Mouse (Mus musculus): ENCODE data around the gene Wnt9b.
"Not testable (repeated sequence)": the region's sequence is repeated elsewhere in the genome, so short reads cannot be mapped to it uniquely, and the experiment has no call there.

The Wnt9b gene

DNA sequence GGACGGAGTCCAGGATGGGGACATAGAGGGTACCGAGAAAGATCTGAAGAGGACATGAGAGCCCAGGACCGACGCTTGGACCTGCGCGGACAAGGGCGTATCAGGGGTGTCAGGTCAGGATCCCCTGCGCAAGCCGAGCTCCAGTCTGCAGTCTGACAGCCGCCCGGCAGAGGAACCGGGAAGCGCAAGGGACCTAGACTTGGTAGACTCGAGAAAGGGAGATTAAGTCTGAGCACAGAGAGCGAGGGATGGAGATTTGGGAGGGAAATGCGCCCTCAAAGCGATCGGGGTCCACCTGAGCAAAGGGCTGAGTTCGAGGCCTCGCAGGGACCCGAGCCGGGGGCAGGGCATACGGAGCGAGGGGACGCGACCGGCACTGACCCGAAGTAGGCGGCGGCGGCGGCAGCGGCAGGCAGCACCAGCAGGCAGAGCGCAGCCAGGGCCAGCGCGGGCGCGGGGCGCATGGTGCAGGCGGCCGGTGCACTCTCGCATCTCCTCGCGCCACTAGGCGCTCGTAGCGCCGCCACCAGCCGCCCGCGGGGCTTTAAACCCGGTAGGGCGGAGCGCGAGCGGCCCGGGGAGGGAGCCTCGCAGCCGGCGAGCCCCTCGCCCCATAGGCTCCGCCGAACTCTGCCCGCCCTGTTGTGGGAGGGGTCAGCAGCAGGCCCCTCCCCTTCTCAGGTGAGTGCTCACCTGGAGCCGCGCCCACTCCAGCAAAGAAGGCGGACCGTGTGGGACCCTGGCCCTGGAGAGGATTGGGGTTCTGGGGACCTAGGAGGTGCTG is at the start of gene Wnt9b:
Wnt9b (minus strand) TSS at position 516 of the 784 bp plus-strand sequence.
- peak; percentile 16 for DNase-seq

DNA sequence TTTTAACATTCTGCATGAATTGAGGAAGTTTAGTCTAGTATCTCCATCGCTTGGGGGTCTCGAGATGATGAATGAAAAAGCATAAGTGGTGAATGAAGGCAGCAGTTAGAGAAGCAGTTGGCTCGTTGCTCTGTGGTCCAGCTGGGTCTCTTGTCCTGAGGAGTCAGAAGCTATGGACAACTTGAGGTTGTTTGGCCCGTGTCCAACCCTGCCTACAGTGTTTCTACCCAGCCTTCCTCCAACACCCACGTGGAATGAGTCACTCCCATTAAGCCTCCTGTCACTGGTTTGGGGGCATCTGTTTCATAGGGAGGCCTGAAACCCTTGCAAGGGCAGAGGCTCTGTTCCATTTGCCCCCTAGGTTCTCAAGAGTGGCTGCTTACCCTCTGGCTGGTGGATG is 40.3 kb upstream of the Wnt9b start:
- no peak for DNase-seq

DNA sequence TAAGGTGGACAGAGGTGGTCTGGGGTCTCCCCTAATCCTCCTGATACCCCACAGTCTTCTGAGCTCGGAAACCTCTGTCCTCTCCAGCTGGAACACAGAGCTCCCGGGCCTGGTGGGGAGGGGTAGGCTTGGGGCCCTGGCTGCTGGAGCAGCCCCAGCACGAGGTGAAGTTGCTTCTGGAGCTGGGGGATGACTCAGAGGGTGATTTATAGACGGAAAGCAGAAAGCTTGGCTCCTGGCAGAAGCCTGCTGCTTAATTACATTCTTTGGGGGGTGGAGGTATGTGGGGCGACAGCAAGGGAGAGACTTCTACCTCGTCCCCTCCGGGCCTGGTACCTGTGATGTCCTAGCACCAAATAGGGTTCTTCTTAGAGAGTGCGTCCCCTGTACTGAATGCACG is 30.5 kb upstream of the Wnt9b start:
- no peak for DNase-seq

DNA sequence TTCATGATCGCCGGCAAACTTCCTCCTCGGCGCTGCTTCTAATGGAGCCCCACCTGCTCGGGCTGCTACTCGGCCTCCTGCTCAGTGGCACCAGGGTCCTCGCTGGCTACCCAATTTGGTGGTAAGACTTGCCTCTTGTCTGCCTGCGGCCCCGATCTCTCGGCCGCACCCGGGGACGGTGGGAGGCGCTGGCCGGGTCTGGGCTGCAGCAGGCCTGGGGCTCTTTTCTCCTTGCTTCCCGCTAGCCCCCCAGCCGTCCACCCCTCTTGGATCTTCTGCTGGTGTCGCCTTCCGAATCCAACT is 24.6 kb upstream of the Wnt9b start:
- DNase-seq = no peak

DNA sequence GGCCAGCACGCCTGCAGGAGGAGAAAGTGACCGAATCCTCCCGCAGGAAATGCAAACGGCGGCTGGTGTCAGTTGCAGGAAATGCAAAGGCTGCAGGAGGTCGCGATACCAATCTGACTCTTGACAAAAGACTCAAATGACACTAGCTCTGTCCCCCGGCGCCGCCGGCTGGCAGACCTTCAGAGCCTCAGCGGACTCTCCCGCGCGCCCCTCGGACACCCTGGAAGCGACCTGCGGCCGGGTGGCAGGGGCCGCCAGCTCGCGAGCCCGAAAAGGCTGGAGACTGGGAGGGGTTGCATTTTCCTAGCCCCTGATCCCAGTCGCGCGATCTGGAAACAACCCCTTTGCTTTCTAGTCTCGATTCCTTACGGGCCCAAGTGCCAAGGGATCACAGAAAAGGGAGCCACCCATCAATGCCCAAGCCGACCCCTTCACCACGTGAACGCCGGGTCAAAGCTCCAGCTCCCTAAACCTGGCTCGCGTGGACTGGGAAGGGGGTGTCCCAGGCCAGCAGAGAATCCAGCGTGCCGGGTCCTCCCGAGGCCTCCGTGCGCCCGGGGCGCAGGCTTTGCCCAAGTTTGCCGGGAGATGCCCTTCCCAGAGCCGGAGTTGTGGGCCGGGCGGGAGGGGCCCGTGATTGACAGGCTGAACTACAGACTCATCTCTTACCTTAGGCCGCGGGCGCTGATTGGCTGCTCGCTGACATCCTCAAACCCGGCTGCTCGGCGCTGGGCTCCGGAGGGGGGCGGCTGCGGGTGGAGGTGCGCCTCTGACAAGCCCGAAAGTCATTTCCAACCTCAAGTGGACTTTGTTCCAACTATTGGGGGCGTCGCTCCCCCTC is 24.0 kb upstream of the Wnt9b start, which contains the start of gene Wnt3:
Wnt3 (plus strand) TSS at position 764 of the 841 bp plus-strand sequence.
- DNase-seq = no peak

DNA sequence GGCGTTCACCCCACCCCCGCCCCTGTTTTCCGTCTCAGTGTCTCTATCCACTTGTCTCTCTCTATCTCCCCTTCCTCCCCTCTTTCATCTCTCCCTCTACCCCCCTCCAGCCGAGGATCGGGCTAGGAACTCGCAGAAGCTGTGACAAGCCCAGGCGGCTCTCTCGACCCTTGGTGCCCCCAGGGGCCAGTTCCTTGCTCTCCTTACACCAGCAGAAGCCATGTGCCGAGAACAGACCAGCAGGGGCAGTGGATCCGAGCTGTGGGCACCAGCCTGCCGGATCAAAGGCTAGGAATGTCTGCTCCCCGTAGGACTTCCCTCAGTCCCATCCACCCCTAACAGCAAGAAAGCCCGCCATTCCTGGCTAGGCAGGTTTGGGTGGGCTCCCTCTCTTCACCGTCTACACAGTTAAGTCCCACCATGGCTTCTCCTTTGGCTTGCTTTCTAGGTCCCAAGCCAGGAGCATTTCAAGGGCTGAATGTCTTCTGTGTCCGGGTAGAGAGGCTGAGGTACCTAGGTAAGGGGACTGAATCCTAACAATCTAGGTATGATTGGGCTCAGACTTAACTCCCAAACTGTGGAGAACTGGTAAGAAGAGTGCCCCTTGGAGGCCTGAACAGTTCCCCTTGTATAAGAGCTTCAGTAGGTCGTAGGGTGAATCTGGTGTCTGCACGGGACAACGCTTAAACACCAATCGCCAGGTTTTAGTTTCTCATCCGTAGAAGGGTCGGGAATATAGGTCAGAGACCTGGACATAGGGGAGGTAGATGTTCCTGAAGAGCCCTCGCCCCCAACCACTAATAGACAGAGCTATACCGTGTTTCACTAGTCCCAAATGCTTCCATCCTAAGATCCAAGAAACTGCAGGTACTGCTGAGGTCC is 23.1 kb upstream of the Wnt9b start:
- no peak for DNase-seq

DNA sequence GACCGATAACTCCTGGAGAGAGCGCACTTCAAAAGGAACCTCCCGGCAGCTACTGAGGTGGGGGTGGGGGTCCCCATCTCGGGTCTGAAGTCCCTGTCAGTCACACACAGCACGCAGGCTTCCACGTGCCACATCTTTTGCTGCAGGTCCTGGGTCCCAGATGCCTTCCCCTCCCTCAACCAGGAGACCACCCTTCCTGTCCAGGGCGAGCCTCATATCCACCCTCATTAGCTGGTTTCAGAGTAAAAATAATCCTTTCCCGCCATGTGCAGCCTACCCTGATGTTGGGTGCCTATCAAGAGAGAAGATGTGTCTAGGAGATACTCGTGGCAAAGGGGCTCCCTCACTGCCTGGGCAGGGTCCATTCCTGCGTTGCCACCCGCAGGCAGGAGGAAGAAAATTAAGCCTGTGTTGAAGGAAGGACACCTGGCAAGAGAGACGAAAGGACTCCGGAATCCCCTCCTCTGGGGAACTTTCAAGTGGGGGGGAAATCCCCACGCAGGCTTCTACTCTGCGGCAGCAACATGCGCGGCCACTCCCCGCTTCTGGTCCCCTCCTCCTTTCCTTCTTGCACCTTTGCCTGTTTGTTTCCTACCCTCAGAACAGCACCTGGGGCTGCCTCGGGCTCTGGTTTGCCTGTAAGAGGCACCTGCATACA is 21.7 kb upstream of the Wnt9b start:
- DNase-seq = no peak

DNA sequence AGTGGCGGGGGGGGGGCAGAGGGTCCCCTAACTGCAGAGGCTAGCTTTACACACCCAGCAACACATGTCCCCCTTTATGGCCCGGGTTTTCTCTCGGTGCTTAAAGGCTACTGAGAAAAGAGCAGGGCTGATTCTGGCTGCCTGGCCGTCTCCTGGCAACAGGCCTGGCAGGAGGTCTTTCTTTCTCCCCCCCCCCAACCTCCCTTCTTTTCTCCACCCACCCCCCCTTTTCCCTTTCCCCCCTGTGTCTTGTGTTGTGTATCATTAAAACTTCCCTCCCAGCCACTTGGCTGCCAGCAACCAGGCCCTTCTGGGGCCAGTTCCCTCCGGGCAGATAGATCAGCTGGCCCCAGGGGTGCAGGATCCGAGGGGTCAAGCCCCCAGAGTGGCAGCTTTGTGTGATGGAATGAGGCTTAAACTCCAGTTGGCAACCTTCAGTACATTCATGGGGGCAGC is 16.0 kb upstream of the Wnt9b start:
- no peak for DNase-seq

DNA sequence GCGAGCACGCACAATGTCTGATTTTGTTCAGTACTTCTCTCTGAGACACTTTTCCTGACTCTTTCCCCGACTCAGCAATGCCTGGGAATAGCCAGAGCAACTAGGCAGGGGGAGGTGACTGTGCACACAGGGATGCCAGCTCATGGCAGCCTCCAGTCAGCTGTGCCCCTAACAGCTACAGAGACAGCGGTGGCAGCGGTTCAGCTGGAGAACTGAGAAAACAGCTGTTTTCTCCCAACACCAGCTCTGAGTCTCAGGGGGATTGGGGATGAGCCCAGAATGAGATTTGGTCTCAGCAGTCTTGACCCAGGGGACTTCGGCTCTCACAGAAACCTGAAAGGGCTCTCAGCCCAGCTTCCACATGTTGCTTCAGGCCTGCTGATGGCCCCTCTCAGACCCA is 15.0 kb upstream of the Wnt9b start:
- peak; percentile 15 for DNase-seq

DNA sequence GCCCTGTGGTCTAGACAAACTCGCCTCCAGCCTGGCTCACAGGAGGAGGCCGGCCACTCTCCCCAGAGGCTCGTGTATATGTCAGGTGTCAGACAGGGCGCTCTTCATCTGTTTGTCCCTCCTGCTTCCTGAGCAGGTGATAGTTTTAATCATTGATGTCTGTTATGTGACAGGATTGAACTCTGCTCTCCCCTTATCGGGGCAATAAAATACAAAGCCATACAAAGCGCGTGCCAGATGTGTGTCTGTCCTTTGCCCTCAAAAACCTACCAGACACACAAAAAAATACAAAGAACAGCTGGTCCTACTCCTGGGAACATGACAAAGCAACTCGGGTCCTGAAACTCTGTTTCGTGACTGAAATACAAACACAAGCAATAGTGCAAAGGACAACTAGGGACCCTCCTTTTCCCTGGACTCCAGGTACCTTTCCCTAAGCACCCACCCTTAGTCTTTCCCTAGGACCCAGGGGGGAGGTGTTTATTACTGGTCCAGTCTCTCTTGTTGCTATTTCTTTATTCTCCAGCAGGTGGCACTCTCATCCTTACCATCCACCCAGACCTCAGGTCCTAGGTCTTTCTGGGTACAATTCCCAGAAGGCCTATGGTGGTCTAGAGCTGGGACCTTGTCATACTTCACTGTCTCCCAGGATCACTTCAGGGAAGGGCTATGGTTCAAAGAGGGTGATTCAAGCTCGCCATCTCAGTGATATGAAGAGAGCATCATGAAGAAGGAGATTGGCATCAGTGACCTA is 14.0 kb upstream of the Wnt9b start:
- peak; percentile 75 for DNase-seq

DNA sequence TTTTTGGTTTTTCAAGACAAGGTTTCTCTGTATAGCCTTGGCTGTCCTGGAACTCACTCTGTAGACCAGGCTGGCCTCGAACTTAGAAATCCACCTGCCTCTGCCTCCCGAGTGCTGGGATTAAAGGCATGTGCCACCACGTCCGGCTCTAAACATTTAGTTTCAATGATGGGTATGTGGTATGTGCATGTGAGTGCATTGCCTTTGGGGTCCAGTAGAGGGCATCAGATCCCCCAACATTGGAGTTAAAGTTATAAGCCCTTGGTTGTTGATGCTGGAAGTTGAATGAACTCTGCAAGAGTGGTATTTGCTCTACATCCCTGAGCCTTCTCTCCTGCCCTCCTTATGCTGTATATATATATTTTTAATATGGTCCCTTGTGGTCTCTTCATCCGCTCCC is 11.3 kb upstream of the Wnt9b start:
- DNase-seq = not testable (repeated sequence)

DNA sequence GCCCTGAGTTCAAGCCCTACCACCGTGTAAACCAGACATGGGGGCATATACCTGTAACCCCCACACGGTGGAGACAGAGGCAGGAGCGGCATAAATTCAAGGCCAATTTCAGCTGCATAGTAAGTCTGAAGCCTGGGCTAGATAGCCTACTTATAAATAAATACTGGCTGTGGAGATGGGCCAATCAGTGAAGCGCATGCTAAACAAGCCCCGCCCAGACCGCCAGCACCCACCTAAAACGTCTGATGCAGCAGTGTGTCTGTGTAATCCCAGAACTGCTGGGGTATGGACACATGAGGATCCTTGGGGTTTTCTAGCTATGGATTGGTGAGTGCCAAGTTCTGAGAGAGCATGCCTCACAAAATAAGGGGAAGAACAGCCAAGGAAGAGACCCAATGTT is 10.5 kb upstream of the Wnt9b start:
- no peak for DNase-seq

DNA sequence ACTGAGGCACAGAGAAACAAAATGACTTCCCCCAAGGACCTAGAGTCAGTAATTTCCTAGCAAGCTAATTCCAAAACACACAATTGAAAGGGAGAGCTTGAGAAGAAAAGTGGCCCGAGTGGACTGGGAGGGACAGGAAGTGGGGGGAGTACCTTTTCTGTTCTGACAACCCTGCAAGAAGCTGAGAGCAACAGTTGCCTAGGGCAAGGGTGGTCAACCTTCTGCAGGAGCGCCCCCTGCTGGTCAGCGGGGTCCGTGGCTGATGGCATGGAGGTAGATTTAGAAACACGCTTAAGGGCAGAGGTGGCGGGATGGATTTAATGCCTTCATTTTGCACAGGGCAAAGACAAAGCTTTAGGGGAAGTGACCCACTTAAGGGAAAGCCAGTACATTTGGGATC is 9.1 kb upstream of the Wnt9b start:
- DNase-seq = peak; percentile 77

DNA sequence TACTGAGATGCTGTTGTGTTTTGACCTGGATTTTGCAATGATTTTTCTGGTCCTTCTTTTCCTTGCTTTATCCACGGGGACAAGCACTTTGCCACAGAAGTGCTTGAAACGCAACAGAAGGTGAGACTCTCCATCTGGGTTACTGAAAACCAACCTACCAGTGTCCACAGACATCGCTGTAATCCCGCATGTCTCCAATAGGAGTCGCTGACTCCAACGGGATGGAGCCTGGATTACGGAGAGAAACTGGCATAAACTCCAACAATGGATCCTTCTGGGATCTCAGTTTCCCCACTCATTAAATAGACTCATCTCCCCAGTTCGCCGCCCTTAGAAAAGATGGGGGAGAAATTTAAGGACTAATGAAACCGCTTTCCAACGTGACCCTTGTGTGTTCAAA is 8.4 kb upstream of the Wnt9b start:
- peak; percentile 14 for DNase-seq

DNA sequence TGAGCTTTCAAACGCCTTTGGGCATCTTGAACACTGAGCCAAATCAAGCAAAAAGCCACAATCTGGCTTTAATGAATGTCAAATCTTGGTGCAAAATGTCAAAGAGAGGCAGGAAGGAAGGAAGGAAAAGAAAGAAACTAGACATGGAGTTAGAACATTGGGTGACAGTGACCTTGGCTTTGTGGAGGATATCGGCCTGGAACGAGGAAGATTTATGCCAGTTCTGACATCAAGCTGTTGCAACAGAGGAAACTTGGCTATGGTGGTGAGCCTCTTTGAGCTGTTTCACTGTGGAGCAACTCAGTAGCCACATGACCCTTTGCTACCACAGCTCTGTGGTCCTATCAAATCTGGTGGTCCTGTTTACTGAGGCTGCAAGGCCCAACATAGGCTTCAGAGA is 991 bp upstream of the Wnt9b start:
- peak; percentile 15 for DNase-seq

DNA sequence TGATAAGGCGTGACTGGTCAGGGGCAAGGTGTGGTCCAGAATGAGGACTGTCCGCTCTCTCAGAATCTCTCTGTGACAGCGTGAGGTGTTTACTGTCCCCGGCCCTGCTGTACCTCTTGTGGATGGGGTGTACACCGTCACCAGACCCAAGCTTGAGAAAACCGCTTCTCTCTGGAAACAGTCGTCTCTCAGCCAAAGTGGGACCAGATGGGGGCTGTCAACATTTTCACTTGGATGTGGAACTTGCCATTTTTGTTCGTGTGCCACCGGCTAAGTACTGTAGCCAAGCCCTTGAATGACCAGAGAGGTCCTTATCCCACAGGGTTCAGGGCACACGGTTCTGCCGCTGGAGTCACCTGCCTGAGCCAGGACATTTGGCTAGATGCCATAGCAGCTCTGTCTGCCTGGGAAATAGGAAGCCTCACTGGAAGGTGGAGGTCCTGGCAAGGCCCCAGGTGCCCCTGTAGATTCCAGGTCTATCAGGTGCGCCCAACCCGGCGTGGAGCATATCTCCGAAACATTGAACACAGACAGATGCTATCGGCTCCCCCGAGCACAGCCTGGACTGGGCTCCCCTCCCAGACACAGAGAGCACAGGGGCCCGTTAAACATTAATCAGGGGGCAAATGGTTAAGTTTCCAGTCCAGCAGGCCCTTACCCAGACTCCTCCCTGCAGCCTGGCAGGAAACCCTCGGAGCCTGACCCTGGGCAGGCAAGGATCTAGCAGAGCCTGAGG is 14.4 kb downstream of the Wnt9b start:
- DNase-seq = peak; percentile 22

DNA sequence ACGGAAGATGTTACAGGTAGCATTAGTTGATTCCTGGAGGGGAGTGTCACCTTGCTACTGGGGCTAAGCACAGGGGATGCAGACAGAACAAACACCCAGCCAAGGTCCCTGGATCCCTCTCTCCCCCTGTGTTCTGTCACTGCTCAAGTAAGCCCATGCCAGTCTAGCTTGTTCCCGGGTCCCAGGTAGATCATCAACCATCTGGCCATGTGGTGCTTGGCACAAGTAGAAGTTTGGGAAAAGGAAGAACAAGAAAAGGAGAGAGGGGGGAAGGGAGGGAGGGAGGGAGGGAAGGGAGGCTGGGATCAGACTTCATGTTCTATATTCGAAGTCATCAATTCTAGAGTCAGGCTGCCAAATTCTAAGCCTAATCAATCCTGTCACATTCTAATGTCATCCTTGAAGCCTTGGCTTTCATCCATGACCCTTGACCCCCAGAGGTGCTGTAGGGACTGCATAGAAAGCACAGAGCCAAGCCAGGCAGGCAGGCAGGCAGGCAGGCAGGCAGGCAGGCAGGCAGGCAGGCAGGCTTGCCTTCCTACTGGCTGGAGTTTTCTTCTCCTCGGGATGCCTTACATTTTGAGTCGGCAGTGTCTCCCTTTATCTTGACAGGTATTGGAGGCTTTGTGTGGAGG is 15.1 kb downstream of the Wnt9b start:
- no peak for DNase-seq

DNA sequence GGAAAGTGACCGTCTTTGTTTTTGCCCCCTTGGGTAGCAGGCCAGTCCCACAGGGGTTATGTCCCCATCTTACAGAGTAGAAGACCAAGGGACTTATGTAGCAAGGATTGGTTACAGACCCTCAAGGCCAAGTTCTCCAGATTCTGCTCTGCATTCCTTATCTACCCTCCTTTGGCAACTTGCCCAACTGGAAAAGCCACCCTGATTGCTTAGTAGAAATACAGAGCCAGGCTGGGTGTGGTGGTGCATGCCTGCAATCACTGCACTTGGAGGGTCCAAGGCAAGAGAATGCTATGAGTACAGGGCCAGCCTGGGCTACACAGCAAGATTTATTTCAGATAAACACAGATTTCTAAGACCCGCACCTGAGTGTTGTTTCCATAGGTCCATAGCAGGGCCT is 15.7 kb downstream of the Wnt9b start:
- DNase-seq = no peak

DNA sequence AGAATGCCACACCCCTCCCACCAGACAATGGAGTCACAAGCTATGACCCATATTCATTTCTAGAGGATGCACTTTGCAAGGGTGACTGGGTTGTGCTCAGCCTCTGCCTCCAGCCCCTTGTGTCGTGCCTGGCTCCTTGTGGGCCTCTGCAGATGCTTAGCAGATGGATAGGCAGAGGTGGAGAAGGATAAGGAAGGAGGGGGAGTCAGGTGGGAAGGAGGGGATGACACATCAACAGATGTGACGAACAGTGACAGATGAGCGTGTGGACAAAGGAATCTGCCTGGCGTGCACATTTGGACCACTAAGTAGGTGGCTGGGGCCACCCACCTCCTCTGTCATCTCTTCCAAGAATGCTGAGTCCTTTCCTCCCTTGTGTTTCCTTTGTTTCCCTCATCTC is 16.6 kb downstream of the Wnt9b start:
- no peak for DNase-seq

DNA sequence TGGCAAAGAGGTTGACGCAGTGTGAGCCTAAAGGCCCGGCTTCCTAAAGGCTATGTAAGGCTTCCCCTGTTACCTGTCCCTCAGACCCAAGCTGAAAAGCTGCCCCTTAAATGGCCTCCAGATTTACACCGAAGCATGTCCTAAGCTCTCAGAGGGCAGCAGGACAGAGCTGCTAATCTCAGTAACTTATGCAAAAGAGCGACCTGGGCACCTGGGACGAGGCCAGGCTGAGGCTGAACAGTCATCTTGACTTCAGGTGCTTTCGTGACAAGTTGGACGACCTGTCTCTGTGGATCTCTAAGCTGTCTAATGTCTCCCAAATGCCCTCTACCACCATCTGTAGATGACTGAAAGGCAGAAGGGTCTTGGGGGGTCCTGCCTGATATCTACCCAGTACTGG is 17.3 kb downstream of the Wnt9b start:
- DNase-seq = no peak

DNA sequence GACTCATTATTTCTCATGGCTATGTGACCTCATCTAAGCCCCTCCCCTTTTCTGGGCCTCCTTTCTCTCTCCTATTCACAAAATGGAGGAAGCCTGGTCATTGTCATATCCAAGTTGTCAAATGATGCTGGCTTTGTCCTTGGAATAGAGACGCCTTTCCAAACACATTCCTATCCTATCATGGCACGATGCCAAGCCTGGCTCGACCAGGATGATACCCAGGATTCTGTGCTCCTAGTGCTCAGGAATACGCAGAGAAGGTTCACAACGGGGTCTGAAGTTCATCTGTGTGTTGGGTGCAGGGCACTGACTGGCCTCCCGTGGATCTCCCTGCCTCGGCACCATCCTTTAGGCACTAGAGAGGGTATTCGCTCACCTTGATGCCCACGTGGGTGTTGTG is 18.0 kb downstream of the Wnt9b start:
- no peak for DNase-seq
